Mouse (Mus musculus) spleen, adult 18-20 months (tissue): ENCODE results near the gene Fhl3.
"Not testable (repeated sequence)": the region's sequence is repeated elsewhere in the genome, so short reads cannot be mapped to it uniquely, and the experiment has no call there.

ENCODE experiments used
- DNase-seq, 2 experiments: peaks; one replicate each; pipeline ENCODE4 v3.0.0; 2022; ENCODE audit warnings: mixed read lengths in 2 of 2

Gene Fhl3

DNA sequence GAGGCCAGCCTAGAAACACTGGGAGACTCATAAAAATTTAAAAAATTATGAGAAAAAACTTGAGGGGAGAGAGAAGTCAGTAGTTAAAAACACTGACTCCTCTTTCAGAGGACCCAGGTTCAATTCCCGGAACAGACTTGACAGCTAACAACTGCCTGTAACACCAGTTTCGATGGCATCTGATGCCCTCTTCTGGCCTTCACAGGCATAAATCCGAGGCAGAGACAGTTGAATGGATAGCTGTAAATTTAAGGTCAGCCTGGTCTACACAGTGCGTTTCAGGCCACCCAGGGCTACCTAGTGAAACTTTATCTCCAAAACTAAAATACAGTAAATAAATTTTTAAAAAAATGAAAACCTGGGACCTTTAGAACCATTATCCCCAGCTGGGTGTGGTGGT, 15.5 kb upstream of the Fhl3 start:
- DNase-seq: no peak

DNA sequence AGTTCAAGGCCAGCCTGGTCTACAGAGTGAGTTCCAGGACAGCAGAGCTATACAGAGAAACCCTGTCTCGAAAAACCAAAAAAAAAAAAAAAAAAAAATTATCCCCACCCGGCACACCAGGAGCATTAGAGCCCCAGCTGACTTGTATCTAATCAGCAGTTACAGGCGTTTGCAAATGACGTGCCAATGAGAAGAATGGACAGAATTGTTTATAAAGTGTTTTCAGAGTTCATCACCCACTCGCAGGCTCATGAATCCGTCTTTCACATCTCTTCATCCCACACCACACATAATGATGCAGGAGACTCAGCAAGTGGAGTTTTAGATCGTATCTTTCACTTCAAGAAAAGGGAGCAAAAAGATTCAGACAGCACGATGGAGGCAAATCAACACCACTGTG, 15.0 kb upstream of the Fhl3 start:
- no peak for DNase-seq

DNA sequence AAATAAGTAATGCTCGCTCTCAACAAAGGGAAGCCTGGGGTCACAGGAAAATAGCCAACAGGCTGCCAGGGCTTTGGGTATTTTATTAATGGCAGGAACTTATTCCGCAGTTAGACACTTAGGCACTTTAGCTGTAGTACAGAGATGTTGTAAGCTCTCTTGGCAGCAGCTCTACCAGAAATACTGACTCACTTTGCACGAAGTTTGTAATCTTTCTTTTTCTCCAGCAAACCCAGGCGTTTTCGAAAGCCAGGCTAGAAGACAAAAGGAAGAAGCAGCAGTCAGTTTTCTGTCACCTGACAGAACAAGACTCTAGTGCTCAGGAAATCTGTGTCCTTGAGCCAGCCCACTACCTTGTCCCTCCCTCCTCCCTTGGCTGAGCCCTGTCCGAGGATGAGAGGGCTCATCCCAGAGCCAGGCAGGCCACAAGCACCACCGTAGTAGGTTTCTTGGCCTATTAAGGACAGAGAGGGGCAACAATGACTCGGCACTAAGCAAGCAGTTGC, 14.6 kb upstream of the Fhl3 start:
- DNase-seq: no peak

DNA sequence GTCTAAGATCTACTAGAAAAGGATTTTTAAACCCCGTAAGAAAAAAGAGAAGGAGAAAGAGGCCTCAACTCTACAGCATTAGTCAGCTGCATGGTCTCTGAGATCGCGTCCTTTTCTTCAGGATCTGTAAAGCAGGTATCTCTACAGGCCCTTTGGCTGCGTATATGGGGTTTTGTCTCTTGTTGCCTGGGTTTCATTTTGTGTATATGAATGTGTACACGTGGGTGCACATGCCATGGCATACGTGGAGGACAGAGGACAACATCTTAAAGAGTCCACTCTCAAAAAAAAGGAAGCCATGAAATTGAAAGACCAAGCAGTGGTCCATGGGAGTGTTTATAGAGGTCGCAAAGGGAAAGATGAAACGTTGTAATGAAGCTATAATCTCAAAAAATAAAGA, 9.0 kb upstream of the Fhl3 start:
- DNase-seq: no peak

DNA sequence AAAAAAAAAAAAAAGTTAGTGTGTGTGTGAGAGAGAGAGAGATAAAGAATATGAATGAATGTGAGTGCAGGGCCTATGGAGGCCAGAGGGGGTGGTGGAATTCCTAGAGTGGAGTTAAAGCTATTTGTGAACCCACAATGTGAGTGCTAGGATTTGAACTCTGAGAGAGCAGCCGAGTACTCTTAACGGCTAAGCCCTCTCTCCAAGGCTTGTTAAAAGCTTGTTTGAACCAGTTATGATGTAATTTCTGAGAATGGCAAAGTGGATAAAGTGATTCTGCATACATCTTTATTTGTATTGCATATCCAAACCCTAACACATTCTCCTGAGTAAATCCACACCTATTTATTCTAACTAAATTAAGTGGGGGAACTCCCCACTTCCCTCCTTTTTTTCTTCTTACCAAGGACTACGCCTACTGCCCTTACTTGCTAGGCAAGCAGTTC, 8.1 kb upstream of the Fhl3 start:
- DNase-seq: no peak

DNA sequence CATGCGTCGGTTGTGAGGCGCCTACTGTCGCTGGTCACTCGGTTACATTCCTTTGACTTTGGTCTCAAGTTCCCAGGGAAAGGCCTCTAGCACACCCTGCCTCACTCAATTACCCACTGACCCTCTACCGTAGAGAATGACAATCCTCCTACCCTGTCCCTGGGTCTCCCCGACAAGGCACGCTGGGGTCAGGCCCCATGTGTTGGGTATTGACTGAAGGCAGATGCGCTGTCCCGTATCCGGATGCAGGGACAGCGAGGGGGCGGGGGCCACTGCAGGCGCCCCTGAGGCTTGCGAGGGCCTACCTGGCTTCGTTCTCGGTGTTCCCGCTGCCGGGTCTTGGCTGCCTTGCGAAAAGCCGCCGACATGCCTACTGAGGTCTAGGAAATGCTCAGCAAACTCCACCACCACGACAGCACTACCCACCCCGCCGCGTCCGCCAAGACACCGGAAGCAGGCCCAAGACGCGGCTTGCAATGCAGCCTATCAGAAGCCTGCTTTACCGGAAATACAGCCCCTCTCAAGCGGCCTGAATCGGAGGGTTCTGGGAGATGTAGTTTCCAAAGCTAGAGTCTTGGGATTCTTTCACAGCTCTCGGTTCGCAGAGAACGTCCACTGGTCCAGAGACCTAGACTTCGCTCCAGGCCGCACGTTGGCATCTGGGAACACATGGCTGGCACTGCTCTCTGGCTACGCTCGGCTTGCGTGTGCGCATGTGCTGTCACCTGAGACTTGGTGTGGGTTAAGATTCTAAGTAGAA, 7.2 kb upstream of the Fhl3 start, which contains the start of gene Utp11:
Utp11 (minus strand) TSS at position 466 of the 760 bp plus-strand sequence.
- DNase-seq: peak; percentile 71 to 76

DNA sequence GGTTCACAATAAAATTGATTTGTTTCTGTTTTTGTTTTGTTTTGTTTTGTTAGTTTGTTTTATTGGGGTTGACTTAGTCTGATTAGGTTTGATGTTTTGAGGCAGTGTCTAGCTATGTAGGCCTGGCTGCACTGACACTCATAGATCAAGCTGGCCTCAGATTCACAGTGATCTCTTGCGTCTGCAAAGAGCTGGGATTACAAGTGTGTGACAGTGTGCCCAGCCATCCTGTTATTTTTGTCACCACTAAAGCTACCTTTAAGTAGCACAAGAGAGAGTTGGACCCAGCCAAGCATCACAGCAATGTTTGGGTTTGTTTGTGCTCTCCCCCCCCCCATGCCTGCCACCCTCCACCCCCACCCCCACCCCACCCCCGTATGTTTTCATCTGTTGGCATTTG, 5.9 kb upstream of the Fhl3 start:
- no peak for DNase-seq

DNA sequence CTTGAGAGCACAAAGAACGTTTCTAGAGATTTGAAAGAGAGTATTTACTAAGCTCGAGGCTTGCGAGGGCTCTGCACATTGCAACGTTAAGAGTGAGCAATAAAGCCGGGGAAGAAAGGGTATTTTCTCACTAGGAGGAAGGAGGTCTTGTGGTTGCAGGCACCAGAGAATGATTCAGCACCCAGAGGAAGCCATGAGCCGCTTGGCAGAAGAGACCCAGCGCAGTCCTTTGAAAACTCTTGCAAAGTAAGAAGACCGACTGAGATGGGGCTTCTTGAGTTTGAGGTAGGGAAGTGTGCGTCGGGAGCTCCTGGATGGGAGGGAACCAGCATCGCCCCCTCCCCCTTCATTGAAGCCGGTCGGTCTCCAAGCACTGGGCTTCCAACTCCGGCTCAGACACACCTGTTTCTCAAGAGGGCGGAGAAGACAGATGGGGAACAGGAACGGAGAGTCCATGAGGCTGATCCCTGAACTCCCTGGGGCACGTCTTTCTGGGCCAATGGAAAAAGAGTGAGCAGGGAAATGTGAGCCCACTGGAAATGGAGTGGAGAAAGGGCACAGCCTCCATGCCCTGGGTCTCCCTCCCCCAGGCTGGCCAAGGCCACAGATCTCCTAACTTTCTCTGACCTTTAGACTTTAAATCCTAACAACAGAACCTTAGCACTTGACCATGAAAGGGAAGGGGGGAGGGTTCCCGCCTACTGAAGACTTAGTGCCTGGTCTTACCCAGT, 4.5 kb upstream of the Fhl3 start:
- DNase-seq: no peak

DNA sequence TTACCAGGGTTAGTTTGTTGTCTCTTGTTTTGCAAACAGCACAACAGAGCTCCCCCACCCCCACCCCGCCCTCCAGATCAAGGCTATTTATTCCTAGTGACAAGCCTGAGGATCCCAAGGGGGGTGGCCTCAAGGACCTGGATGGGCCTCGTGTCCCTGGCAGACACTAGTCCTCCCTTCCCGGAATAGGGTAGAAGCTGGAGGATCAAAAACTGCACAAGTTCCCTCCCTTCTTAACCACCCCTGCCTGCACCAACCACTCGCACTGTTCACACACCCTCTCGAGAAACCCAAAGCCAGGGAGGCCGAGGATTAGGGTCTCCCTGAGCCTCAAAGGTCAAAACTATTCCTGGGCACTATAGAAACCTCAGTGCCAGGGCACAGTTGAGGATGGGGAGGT, 710 bp upstream of the Fhl3 start:
- no peak for DNase-seq

DNA sequence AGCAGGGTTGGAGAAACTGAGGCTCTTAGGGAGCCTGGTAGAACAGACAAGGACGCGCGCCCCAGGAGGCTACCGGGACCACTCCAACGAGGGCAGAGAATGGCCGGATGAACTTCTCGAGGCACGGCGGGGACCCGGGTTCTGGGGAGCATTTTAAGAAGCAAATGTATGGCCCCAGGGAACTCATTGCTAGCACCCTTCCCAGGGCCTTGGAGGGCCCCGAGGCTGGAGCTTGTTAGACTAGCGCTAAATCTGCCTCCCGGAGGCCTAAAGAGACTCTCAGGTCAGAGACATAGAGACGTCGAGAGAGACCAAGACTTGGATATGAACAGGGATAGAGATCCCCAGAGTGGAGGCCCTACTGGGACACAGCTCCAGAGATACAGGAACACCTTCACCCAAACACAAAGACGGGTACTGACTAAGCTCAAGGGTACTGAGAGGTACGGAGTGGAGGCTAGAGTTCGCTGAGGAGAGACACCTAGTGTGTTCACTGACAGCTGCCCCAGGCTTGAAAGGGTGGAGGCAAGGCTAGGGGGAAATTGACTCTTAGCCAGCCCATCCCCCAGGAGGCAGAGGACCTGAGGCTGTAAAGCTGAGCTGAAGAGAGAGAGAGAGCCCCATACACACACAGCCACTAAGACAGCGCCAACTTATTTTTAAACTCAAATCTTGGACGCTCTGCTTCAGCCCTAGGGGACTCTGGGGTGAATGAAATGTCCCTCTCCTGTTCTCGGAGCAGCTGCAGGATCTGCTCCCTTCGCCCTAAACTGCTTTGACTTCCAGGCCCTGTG, 748 bp downstream of the Fhl3 start:
- DNase-seq: peak in 1 of 2 experiments; percentile 11

DNA sequence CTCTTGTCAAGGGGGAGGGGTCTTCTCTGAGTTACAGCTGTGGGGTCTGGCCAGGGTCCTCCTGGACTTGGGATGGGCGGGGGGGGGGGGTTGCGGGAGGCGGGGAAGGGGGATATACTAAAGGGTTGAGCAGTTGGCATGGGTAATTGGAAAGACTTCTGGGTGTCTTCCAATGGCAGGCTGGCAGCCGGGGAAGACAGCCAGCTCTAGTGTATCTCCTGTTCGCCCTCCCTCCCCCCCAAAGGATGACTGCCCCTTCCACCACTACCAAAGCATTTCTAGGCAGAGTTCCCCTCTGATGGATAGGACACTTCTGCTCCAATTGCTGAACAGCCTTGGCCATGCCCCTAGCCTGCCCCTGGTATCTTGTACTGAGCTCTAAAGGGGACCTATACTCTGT, 1.4 kb downstream of the Fhl3 start:
- no peak for DNase-seq

DNA sequence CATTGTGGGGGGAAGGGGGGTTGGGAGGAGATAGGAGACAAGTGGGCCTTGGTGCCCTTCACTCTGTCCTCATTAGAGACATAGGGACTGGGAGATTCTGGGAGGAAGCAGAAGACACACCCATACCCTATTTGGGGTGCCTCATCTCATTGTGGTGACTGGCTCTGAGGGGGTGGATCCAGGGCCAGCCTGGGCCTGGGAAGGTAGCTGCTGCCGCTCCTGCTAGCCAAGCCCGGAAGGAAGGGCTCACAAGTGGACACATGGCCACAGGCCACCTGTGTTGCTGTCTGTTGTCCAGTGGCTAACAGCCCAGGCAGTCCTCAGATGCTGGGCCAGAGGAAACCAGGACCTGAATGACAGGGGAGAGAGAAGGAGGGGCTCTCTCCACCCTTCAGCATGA, 2.9 kb downstream of the Fhl3 start:
- DNase-seq: peak in 1 of 2 experiments; percentile 6

DNA sequence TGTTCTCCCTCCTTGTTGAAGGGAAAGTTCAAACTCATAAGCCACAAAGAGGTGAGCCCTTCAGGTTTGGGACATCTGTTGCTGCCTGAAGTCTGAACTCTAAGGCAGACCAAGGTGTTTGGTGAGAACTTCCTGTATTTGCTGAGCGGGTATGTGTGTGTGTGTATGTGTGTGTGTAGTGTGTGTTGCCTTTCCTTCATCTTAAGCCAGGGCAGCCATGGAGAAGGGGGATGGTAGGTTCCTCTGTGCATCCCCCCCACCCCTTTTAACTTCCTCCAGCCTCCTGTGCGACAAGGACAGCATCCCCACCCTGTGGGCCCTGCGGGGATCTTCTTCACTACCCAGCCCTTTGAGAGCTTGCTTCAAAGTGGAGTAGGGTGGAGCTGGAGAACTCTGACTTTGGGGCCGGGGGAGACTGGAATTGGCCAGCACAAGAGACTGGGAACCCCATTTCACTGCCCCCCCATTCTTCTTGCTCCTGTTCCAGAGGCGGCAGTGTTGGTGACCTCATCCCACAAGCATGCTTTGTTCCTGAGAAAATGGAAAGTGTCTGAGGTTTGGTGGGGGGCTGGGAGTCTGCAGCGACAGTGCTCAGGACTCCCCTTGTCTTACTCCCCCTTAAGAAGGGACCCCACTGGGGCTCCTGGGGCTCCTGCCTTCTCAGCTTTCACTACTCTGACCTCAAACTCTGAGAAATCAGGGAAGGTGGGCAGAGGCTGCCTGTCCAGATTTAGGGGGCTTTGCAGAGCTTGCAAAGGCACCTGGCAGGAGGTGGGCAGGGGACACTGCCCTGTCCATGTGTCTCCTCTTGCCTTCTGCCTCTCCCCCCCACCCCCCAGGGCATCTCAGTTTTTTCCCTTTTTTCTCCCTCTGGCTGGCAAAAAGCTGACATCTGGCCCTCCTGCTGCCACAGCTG, 3.6 kb downstream of the Fhl3 start:
- peak; percentile 7 to 46 for DNase-seq

DNA sequence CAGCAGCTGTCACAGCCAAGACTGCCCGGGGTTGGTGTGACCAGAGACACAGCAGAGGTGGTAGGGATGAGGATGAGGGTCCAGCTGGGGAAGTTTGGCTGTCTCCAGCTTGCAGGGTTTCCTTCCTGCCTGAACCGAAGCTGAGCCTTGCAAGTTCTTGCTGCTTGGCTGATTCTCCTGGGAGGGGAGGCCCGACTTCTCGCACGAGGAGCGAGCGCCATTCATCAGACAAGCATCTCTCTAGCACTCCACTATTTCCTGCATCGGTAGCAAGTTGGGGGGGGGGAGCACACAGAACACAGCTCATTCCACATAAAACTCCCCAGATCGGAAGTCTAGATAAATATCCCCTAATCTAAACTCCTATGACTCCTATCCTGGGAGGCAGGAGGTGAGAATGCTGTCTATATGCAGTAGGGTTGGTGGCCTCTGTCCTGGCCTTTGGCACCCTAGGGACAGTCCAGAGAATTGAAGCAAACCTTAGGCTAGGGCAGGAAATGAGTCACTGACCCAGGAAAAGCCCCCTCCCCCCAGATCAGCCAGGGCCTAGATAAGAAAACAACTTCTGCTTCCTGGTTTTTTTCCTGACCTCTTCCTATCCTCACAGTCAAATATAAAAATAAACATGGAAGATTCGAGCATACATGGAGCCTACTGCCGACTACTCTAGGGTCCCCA, 4.4 kb downstream of the Fhl3 start:
- DNase-seq: no peak

DNA sequence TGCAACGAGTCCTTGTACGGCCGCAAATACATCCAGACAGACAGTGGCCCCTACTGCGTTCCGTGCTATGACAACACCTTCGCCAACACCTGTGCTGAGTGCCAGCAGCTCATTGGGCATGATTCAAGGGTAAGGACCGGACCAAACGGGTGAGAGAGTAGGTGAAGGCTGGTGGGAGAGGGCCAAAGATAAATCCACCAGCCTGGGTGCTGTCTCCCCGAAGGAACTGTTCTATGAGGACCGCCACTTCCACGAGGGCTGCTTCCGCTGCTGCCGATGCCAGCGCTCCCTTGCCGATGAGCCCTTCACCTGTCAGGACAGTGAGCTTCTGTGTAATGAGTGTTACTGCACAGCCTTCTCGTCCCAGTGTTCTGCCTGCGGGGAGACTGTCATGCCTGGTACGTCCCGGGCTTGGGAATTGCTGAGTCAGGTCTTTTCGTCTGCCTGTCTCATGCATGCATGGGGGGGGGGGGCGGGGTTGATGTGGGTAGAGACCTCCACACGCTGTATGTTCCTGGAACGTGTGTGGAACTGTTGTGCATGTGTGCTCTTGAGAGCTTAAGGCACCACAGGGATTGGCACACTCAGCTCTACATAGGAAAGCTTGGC, 5.3 kb downstream of the Fhl3 start:
- DNase-seq: no peak

DNA sequence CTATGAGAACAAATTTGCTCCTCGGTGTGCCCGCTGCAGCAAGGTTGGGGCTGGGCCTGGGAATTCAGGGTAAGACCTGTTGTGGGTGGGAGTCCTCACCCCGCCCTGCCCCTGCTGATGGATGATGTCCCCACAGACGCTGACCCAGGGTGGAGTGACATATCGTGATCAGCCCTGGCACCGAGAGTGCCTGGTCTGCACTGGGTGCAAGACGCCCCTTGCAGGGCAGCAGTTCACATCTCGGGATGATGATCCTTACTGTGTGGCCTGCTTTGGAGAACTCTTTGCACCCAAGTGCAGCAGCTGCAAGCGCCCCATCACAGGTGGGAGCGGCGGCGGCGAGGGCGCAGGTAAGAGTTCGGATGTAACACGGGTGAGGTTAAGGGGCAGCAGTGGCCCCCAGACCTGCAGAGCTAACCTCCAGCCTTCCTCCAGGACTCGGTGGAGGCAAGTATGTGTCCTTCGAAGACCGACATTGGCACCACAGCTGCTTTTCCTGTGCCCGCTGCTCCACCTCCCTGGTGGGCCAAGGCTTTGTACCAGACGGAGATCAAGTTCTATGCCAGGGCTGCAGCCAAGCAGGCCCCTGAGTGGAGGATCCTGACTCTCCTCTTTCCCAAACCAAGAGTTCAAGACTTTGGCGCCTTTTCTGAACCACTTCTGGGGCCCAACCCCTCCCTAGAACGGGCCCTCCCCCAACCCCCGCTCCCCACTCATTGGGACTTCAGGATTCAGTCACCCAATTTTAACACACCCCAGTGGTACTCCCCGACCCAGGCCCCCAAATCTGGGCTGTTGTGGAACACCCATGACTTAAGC, 7.1 kb downstream of the Fhl3 start:
- DNase-seq: not testable (repeated sequence)

DNA sequence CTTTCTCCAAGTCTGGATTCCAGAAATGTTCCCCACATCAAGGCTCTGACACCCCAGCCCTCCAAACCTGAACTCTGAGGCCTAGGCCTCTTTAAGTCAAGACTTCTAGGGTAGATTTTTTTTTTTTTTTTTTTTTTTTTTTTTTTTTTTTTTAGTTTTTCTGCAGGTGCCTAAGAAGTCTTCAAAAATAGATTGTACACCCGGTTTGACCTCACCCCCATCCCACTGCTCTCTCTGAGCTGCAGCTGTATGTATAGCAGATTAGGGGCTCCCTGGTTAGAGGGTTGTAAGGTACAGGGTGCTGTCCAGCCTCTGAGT, 7.7 kb downstream of the Fhl3 start:
- DNase-seq: not testable (repeated sequence)

DNA sequence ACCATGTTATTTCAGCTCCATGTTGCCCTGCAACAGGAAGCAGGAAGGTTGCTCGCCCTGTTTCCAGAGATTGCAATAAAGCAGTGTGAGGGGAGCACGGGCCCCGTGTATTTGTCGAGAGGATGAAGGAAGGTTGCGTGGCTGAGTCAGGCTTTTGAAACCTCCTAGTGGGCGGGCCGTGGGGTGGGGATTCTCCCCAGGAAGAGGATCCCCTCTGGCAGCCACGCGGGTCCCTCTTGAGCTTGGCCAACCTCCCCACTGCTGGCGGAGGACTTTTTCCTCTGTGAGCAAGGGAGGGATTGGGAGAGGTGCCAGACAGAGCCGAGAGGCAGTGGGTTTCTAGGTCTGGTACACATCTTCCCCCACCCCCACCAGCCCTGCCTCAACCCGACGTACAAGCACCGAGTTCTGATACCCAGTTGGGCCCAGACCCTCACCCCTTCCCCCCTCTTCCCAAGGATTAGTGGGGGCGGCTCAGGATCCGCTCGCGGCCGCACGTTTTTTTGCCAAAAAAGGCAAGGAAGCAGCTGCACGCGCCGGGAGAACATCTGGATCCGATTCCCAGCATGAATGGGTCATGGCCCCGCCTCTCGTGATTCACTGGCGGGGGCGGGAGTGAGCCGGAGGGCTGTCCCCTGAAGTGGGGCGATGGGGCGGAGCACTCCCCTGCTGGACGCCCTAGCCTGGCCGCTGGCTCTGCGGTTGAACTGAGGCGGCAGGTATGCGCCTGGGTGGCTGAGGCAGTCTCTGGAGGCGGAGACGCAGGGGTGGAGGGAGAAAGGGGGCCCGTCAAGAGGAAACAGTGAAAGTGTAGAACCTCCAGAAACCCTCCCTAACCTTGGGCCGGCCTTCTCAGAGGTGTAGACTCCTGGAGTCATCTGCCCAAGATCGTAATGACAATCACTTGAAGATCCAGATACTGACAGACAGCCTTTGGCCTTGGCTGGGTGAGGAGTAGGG, 8.3 kb downstream of the Fhl3 start:
- DNase-seq: peak; percentile 84 to 85

DNA sequence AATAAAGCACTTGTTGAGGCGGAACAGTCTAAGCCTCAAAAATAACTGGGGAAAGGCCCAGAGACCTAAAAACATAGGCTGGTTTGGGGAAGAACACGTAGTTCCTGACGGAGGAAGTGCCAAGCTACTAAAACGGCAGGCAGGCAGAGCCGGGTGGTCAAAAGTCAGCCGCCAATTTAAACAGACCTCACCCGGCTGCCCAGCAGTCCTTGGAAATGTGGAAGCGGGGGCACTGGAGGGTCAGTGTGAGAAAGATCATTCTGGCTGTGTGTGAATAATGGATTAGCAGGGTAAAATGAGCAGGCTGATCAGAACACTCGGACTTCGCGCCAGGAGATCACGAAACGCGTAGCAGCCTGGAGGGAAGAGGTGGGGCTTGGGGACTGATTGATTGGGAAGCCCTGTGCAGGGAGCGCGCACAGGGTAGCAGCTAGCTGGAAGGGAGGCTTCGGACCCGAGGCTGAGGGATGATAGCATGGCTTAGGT, 9.5 kb downstream of the Fhl3 start:
- peak in 1 of 2 experiments; percentile 42 for DNase-seq
